Mouse (Mus musculus) CH12.LX (cell line): ENCODE results near the gene Taco1. TPM values are rescaled to one million over a fixed set of nuclear protein-coding genes. Genes with fewer than 3 reads are reported as not detected.

ENCODE experiments used
- DNase-seq: peaks from one replicate; pipeline ENCODE4 v3.0.0-alpha.2; 2013; ENCODE audit errors: extremely low read depth
- H3K27ac ChIP-seq: 2 replicates; pipeline ENCODE4 v1.5.1; 2012; ENCODE audit warnings: low read depth, mild to moderate bottlenecking, control low read depth, moderate library complexity; ENCODE audit not compliant: insufficient read depth
- H3K27me3 ChIP-seq: replicated peaks from 2 replicates; pipeline ENCODE3; 2012; ENCODE audit warnings: inconsistent platforms
- H3K36me3 ChIP-seq, 2 experiments: replicated peaks in 1 of 2; 2 replicates each; pipeline versions ENCODE3 to v1.6.1; 2012; ENCODE audit warnings: inconsistent platforms in 1 of 2, low read length in 1 of 2, mild to moderate bottlenecking in 1 of 2, mixed read lengths in 1 of 2, moderate library complexity in 1 of 2; ENCODE audit not compliant: control insufficient read depth in 1 of 2, insufficient read depth in 1 of 2
- H3K4me1 ChIP-seq, 2 experiments: 2 replicates each; pipeline ENCODE4 v1.6.1; 2012; ENCODE audit warnings: inconsistent platforms in 1 of 2, moderate library complexity in 1 of 2; ENCODE audit not compliant: insufficient read depth in 2 of 2, control insufficient read depth in 1 of 2
- H3K4me2 ChIP-seq: 2 replicates; pipeline ENCODE4 v1.6.1; 2012; ENCODE audit warnings: low read depth, mild to moderate bottlenecking, control low read depth; ENCODE audit not compliant: poor library complexity, insufficient read depth, severe bottlenecking
- H3K4me3 ChIP-seq, 3 experiments: fragments of 150-350 bp in 1 of 3; sonication (generic) in 1 of 3; replicated peaks in 1 of 3; 2 replicates each; pipeline versions ENCODE3 to v1.5.1; 2011 to 2012; ENCODE audit warnings: low read depth in 2 of 3, low read length in 2 of 3, mild to moderate bottlenecking in 2 of 3, moderate library complexity in 2 of 3, control low read depth in 1 of 3, improper control_type of control experiment in 1 of 3, inconsistent platforms in 1 of 3, mixed read lengths in 1 of 3; ENCODE audit not compliant: poor library complexity in 1 of 3
- H3K79me2 ChIP-seq: replicated peaks from 2 replicates; pipeline ENCODE4 v1.6.1; 2012; ENCODE audit warnings: mild to moderate bottlenecking, moderate library complexity; ENCODE audit not compliant: control insufficient read depth, poor library complexity, insufficient read depth, severe bottlenecking; ENCODE audit errors: extremely low read depth
- H3K9ac ChIP-seq: 2 replicates; pipeline ENCODE4 v1.6.1; 2012; ENCODE audit warnings: low read depth, mild to moderate bottlenecking, control low read depth, moderate library complexity; ENCODE audit not compliant: insufficient read depth
- H3K9me3 ChIP-seq: replicated peaks from 2 replicates; pipeline ENCODE3; 2012; ENCODE audit warnings: low read length, inconsistent platforms, mixed read lengths
- CHD2 ChIP-seq: IDR thresholded peaks from 2 replicates; pipeline ENCODE4 v1.6.1; 2011; ENCODE audit warnings: low read length, improper control_type of control experiment
- CTCF ChIP-seq, 2 experiments: IDR thresholded peaks in 1 of 2; conservative IDR thresholded peaks in 1 of 2; 2 replicates each; pipeline ENCODE4 v1.5.1; 2011 to 2012; ENCODE audit warnings: low read depth in 2 of 2, low read length in 2 of 2, improper control_type of control experiment in 1 of 2, inconsistent platforms in 1 of 2, mild to moderate bottlenecking in 1 of 2, moderate library complexity in 1 of 2
- E2F4 ChIP-seq: IDR thresholded peaks from 2 replicates; pipeline ENCODE4 v1.6.1; 2011; ENCODE audit warnings: low read depth, low read length, improper control_type of control experiment; ENCODE audit not compliant: insufficient replicate concordance
- IRF4 ChIP-seq: IDR thresholded peaks from 2 replicates; pipeline ENCODE4 v1.6.1; 2014; ENCODE audit warnings: low read depth, mild to moderate bottlenecking, inconsistent platforms, low read length, improper control_type of control experiment
- JUND ChIP-seq: conservative IDR thresholded peaks from 2 replicates; pipeline ENCODE4 v1.6.1; 2011; ENCODE audit warnings: low read depth, low read length, improper control_type of control experiment
- MAX ChIP-seq: IDR thresholded peaks from 2 replicates; pipeline ENCODE4 v1.6.1; 2011; ENCODE audit warnings: low read length, improper control_type of control experiment
- MAZ ChIP-seq: IDR thresholded peaks from 2 replicates; pipeline ENCODE4 v1.6.1; 2012; ENCODE audit warnings: low read depth, mild to moderate bottlenecking, inconsistent platforms, low read length, improper control_type of control experiment, moderate library complexity
- MEF2A ChIP-seq: IDR thresholded peaks from 2 replicates; pipeline ENCODE4 v1.6.1; 2014; ENCODE audit warnings: low read depth, mild to moderate bottlenecking, inconsistent platforms, low read length, improper control_type of control experiment, borderline replicate concordance
- MXI1 ChIP-seq: IDR thresholded peaks from 2 replicates; pipeline ENCODE4 v1.6.1; 2011; ENCODE audit warnings: mild to moderate bottlenecking, low read depth, low read length, improper control_type of control experiment
- NELFE ChIP-seq: IDR thresholded peaks from 2 replicates; pipeline ENCODE4 v1.6.1; 2011; ENCODE audit warnings: low read depth, low read length, improper control_type of control experiment
- TBP ChIP-seq: conservative IDR thresholded peaks from 2 replicates; pipeline ENCODE4 v1.6.1; 2011; ENCODE audit warnings: low read depth, low read length, improper control_type of control experiment
- TCF12 ChIP-seq: IDR thresholded peaks from 2 replicates; pipeline ENCODE4 v1.6.1; 2014; ENCODE audit warnings: low read depth, mild to moderate bottlenecking, inconsistent platforms, low read length, improper control_type of control experiment
- UBTF ChIP-seq: IDR thresholded peaks from 2 replicates; pipeline ENCODE4 v1.6.1; 2012; ENCODE audit warnings: low read depth, mild to moderate bottlenecking, inconsistent platforms, low read length, improper control_type of control experiment, moderate library complexity
- USF1 ChIP-seq: IDR thresholded peaks from 2 replicates; pipeline ENCODE4 v1.6.1; 2014; ENCODE audit warnings: low read depth, mild to moderate bottlenecking, inconsistent platforms, low read length, improper control_type of control experiment
- ZC3H11A ChIP-seq: IDR thresholded peaks from 2 replicates; pipeline ENCODE4 v1.6.1; 2012; ENCODE audit warnings: low read depth, mild to moderate bottlenecking, inconsistent platforms, low read length, improper control_type of control experiment
- ZKSCAN1 ChIP-seq: IDR thresholded peaks from 2 replicates; pipeline ENCODE4 v1.6.1; 2012; ENCODE audit warnings: low read depth, inconsistent platforms, low read length, improper control_type of control experiment, borderline replicate concordance
- ZNF384 ChIP-seq: IDR thresholded peaks from 2 replicates; pipeline ENCODE4 v1.6.1; 2012; ENCODE audit warnings: low read depth, low read length, improper control_type of control experiment, inconsistent platforms
- dilution Hi-C: fragments of 300-500 bp; cut with MboI; formaldehyde crosslinking; loops from 2 replicates; pipeline ENCODE4 v1.14.3; 2020; ENCODE audit warnings: low sequenced_read_pairs; ENCODE audit not compliant: extremely low pct_unique_long_range_greater_than_20kb, extremely low pct_ligation_motif_present
- in situ Hi-C: fragments of 300-500 bp; cut with MboI; formaldehyde crosslinking; loops from 3 replicates; pipeline ENCODE4 v1.14.3; 2019; ENCODE audit warnings: low sequenced_read_pairs, low pct_ligation_motif_present, low pct_unique_long_range_greater_than_20kb, mixed read lengths
- polyA plus RNA-seq: library from polyadenylated mRNA; unstranded; fragments of >175 nt; gene quantifications from 2 replicates; pipeline ENCODE4 v1.2.1, GENCODE M21; 2012; ENCODE audit warnings: low read depth; ENCODE audit not compliant: insufficient read length
- total RNA-seq, 2 experiments: library from RNA; depleted of rRNA; stranded (reverse); fragments of 300-350 nt in 1 of 2; fragments of >200 nt in 1 of 2; gene quantifications; 2 replicates each; pipeline ENCODE4 v1.2.3; 2012 to 2014

Taco1 gene
- total and polyA plus RNA-seq, 3 experiments = 30.8 to 35.8 (median 32.6) TPM

DNA sequence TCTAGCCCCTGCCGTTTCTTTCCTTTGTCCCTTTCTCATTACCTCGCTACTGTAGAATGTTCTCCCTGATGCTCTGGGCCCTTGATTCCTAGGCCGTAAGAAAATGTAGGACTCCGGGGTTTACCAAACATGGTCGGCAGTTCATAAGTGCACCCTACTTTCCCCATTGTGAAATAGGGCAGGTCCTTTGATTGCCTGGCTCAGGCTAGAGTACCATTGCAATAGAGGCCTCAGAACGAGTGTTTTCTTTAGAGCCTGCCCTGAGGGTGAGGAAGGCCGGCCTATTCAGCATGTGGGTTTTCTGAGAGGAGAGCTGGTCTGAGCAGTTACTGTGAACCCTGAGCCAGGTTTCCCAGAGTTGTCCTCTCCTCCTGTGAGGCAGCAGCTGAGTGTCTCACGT lies 7.8 kb upstream of the Taco1 start:
- H3K36me3 ChIP-seq = peaks cover 57 to 82% of the 10 kb centered on the region in 2 experiments

DNA sequence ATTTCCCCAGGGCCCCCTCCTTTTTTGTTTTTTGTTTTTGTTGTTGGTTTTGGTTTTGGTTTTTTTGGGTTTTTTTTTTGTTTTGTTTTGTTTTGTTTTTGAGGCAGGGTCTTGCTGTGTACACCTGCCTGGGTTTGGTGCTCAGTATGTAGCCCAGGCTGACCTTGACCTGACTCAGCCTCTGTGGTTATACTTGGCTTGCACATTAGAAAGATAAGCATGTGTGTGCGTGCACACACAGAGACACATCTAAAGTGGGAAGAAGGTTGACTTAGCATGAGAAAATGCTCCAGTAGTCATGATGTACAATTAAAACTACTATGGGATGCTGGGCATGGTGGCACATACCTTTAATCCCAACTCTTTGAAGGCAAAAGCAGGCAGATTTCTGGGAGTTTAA lies 5.3 kb upstream of the Taco1 start:
- dilution Hi-C loops = loop anchor here (25.0 kb wide), 1 partner anchor 123 kb away; no protein-coding TSS in a partner anchor
- Histone ChIP-seq H3K36me3 (peaks cover 34 to 57% of the 10 kb centered on the region in 2 experiments), H3K27me3 (no peaks in the 10 kb centered on the region), H3K4me2 (no peak overlapping the region), H3K4me3 (no peak overlapping the region), H3K9ac (no peak overlapping the region), H3K4me1 (peaks cover 0 to 7% of the 10 kb centered on the region in 2 experiments; a peak in 2 of 4 replicates), H3K79me2 (no peaks in the 10 kb centered on the region), H3K27ac (no peak overlapping the region)
- in situ Hi-C loops = no loop called here
- DNase-seq = no peak
- TF ChIP-seq MAX = no peak
- TF ChIP-seq MEF2A = no peak
- no peak for TF ChIP-seq USF1
- no peak for TF ChIP-seq MXI1
- no peak for TF ChIP-seq UBTF
- no peak for TF ChIP-seq ZNF384
- no peak for TF ChIP-seq TCF12
- TF ChIP-seq CTCF (conservative IDR thresholded peaks at IDR 0.05 in 1 of 2, IDR thresholded peaks at IDR 0.05 in 1 of 2; ENCODE audit: low read depth in 2 of 2, low read length in 2 of 2) = no peak
- TF ChIP-seq MAZ = no peak
- no peak for TF ChIP-seq CHD2
- TF ChIP-seq TBP = no peak
- TF ChIP-seq NELFE = no peak
- TF ChIP-seq ZKSCAN1 = no peak
- TF ChIP-seq IRF4 = no peak
- TF ChIP-seq ZC3H11A = no peak
- TF ChIP-seq, all 38 proteins: peak for 0
- no peaks in the 10 kb centered on the region for H3K9me3 ChIP-seq

More for the DNA sequence above, 7.8 kb upstream of the Taco1 start:
- Histone ChIP-seq H3K4me3 (no peak overlapping the region), H3K27me3 (no peaks in the 10 kb centered on the region), H3K27ac (no peak overlapping the region), H3K4me2 (no peak overlapping the region), H3K4me1 (no peaks in the 10 kb centered on the region), H3K9me3 (no peaks in the 10 kb centered on the region), H3K79me2 (no peaks in the 10 kb centered on the region), H3K9ac (no peak overlapping the region)
- no peak for DNase-seq
- TF ChIP-seq JUND (no peak), TCF12 (no peak), NELFE (no peak), ZKSCAN1 (no peak), ZNF384 (no peak), MAZ (no peak), E2F4 (no peak)
- dilution Hi-C loops = loop anchor here (25.0 kb wide), 1 partner anchor 121 kb away; no protein-coding TSS in a partner anchor
- in situ Hi-C loops = no loop called here
